Mouse (Mus musculus) cerebellum, adult 2 months (tissue): ENCODE results near the gene Rbbp4. TPM values are rescaled to one million over a fixed set of nuclear protein-coding genes. Genes with fewer than 3 reads are reported as not detected.

Experiments used
- DNase-seq, 2 experiments: peaks; one replicate each; pipeline ENCODE4 v3.0.0; 2021
- H3K27ac ChIP-seq: fragments of 200-500 bp; 2 replicates; pipeline ENCODE4 v1.5.1; 2012; ENCODE audit warnings: low read length, control low read depth, inconsistent platforms; ENCODE audit not compliant: insufficient read depth
- H3K27me3 ChIP-seq: fragments of 200-500 bp; 2 replicates; pipeline ENCODE4 v1.6.1; 2012; ENCODE audit warnings: inconsistent platforms, mild to moderate bottlenecking, low read length, moderate library complexity; ENCODE audit not compliant: control insufficient read depth, insufficient read depth
- H3K4me1 ChIP-seq: fragments of 200-500 bp; 2 replicates; pipeline ENCODE4 v1.6.1; 2011; ENCODE audit warnings: low read length; ENCODE audit not compliant: control insufficient read depth, insufficient read depth
- H3K4me3 ChIP-seq: fragments of 200-500 bp; replicated peaks from 2 replicates; pipeline ENCODE3; 2011; ENCODE audit warnings: mild to moderate bottlenecking, low read depth, low read length, control low read depth; ENCODE audit not compliant: insufficient read depth
- CTCF ChIP-seq: fragments of 200-500 bp; IDR thresholded peaks from 2 replicates; pipeline ENCODE4 v1.5.1; 2011; ENCODE audit warnings: low read depth, mild to moderate bottlenecking, control low read depth, low read length, moderate library complexity, borderline replicate concordance; ENCODE audit not compliant: insufficient read depth
- POLR2A ChIP-seq: fragments of 200-500 bp; IDR thresholded peaks from 2 replicates; pipeline ENCODE4 v1.6.1; 2011; ENCODE audit warnings: low read length, control low read depth, borderline replicate concordance; ENCODE audit not compliant: insufficient read depth
- WGBS: fragments of 180-500 bp; shearing (Covaris S2); methylation state at CpG from one replicate; pipeline ENCODE4 v1.1.7; 2018; 5-methylcytosine and 5-hydroxymethylcytosine counted together
- polyA plus RNA-seq: library from polyadenylated mRNA; depleted of rRNA; stranded (reverse); fragments of >200 nt; gene quantifications from 2 replicates; pipeline ENCODE4 v1.2.3, GENCODE M21; 2012

The Rbbp4 gene
- polyA plus RNA-seq, 1 experiment = 70.9 TPM

- Histone ChIP-seq H3K4me1 (no peaks in the 10 kb centered on the region; the same call in 1 of the 2 replicates), H3K27me3 (no peaks in the 10 kb centered on the region), H3K27ac (peak within 1 kb of the TSS; percentile 16), H3K4me3 (peak within 1 kb of the TSS; percentile 94)
- 0 out of 2 replicates have a peak, but pooled peaks have one; percentile 13 for TF ChIP-seq CTCF
- no peak for TF ChIP-seq POLR2A
- peak; percentile 61 to 64 for DNase-seq
- whole genome bisulfite sequencing = 3% methylated on average over 59 of the region's 65 CpGs
These were observed 42.6 kb upstream of the Rbbp4 start, which contains the start of gene Zbtb8a for GRCm38 (mm10) chr4:129377601-129378390. Gene Zbtb8a, minus strand, starts transcription at chr4:129378116.

- H3K27me3 ChIP-seq = no peaks in the 10 kb centered on the region
- WGBS = under 1% methylated on average over 62 of the region's 68 CpGs
These were observed 41.9 kb upstream of the Rbbp4 start for GRCm38 (mm10) chr4:129376961-129377545.

GRCm38 (mm10) chr4:129375821-129376220 lies 40.7 kb upstream of the Rbbp4 start:
- peak; percentile 15 to 17 for DNase-seq
- no peak overlapping the region for H3K4me3 ChIP-seq
- no peaks in the 10 kb centered on the region; the same call in 1 of the 2 replicates for H3K4me1 ChIP-seq
- 37% methylated on average over 5 of the region's 5 CpGs for WGBS
- no peaks in the 10 kb centered on the region for H3K27me3 ChIP-seq
- H3K27ac ChIP-seq = no peak overlapping the region
- TF ChIP-seq CTCF (no peak), POLR2A (no peak)

More at GRCm38 (mm10) chr4:129376961-129377545, 41.9 kb upstream of the Rbbp4 start:
- Histone ChIP-seq H3K4me3 (peak overlapping the region; percentile 94), H3K4me1 (no peaks in the 10 kb centered on the region; the same call in 1 of the 2 replicates), H3K27ac (peak overlapping the region; percentile 16)
- TF ChIP-seq POLR2A (no peak), CTCF (no peak)
- DNase-seq = peak; percentile 60 to 70

GRCm38 (mm10) chr4:129375000-129375399 lies 39.8 kb upstream of the Rbbp4 start:
- Histone ChIP-seq H3K27me3 (no peaks in the 10 kb centered on the region), H3K4me1 (no peaks in the 10 kb centered on the region; the same call in 1 of the 2 replicates), H3K4me3 (no peak overlapping the region), H3K27ac (no peak overlapping the region)
- TF ChIP-seq CTCF (no peak), POLR2A (no peak)
- no peak for DNase-seq
- WGBS = 64% methylated on average over 6 of the region's 6 CpGs

- TF ChIP-seq CTCF (no peak), POLR2A (no peak)
- no peak overlapping the region for H3K4me3 ChIP-seq
- DNase-seq = no peak
- H3K27ac ChIP-seq = no peak overlapping the region
- no peaks in the 10 kb centered on the region; the same call in 1 of the 2 replicates for H3K4me1 ChIP-seq
- 65% methylated on average over 11 of the region's 11 CpGs for WGBS
- H3K27me3 ChIP-seq = no peaks in the 10 kb centered on the region
These were observed 39.1 kb upstream of the Rbbp4 start for GRCm38 (mm10) chr4:129374219-129374755.

- no peak for DNase-seq
- no peak overlapping the region for H3K27ac ChIP-seq
- no peaks in the 10 kb centered on the region; the same call in 1 of the 2 replicates for H3K4me1 ChIP-seq
- no peaks in the 10 kb centered on the region for H3K27me3 ChIP-seq
- H3K4me3 ChIP-seq = no peak overlapping the region
- TF ChIP-seq POLR2A (no peak), CTCF (no peak)
- 49% methylated on average over 8 of the region's 8 CpGs for WGBS
These were observed 38.2 kb upstream of the Rbbp4 start for GRCm38 (mm10) chr4:129373202-129373976.

GRCm38 (mm10) chr4:129371391-129371790 lies 36.2 kb upstream of the Rbbp4 start:
- no peak for TF ChIP-seq CTCF
- no peak for TF ChIP-seq POLR2A
- 95% methylated on average over 3 of the region's 3 CpGs for WGBS

More at GRCm38 (mm10) chr4:129371391-129371790, 36.2 kb upstream of the Rbbp4 start:
- Histone ChIP-seq H3K4me1 (no peaks in the 10 kb centered on the region; the same call in 1 of the 2 replicates), H3K27ac (no peak overlapping the region), H3K4me3 (no peak overlapping the region), H3K27me3 (no peaks in the 10 kb centered on the region)
- DNase-seq = no peak
